Mouse (Mus musculus): ENCODE data around the gene Vstm2l.

The Vstm2l gene

DNA sequence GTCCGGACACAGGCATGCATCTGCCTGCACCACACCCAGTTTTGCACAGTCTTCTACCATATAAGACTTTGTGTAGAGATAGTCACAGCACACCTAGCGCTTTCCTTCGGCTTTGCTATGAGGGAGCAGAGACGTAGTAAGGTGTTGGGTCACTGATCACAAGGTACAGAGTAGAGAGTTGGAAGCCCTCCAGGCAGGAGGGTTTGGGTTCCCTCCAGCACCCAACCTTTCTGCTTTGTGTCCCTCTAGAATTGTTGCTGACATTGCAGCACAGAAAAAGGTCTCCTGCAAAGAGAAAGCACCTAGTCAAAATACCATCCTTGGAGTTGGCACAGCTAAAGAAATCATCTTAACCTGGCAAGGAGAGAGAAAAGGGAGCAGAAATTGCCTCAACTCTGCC, 78.0 kb downstream of the Vstm2l start:
- no peak for DNase-seq (ENCODE audit: low spot score)
